Mouse (Mus musculus): ENCODE results near the gene Tmem126b.

DNA sequence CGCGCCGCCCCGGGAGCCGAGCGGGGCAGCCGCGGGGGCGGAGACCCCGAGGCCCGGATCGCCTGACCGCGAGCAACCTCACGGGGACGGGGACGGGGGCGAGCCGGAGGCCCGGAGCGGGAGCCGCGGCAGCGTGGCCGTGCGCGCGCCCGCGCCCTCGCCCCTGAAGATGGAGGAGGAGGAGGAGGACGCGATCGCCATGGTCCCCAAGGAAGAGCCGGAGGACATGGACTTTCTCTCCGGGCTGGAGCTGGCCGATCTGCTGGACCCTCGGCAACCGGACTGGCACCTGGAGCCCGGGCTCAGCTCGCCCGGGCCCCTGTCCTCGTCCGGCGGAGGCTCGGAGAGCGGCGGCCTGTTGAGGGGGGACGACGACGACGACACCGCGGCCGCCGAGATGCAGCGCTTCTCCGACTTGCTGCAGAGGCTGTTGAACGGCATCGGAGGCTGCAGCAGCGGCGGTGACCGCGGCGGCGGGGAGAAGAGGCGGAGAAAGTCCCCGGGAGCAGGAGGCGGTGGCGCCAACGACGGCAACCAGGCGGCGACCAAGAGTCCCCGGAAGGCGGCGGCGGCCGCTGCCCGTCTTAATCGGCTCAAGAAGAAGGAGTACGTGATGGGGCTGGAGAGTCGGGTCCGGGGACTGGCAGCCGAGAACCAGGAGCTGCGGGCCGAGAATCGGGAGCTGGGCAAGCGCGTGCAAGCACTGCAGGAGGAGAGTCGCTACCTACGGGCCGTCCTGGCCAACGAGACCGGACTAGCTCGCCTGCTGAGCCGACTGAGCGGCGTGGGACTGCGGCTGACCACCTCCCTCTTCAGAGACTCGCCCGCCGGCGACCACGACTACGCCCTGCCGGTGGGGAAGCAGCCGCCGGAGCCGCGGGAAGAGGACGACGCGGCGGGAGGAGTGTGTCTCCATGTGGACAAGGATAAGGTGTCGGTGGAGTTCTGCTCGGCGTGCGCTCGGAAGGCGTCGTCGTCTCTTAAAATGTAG is 32.4 kb downstream of the Tmem126b start:
- TF ChIP-seq POLR2A (IDR thresholded peaks at IDR 0.05; ENCODE audit: borderline replicate concordance, insufficient read depth, low read length) (no peak), CTCF (IDR thresholded peaks at IDR 0.05; ENCODE audit: borderline replicate concordance, insufficient read depth, low read depth, low read length) (no peak)
